In the genomic region with DNA sequence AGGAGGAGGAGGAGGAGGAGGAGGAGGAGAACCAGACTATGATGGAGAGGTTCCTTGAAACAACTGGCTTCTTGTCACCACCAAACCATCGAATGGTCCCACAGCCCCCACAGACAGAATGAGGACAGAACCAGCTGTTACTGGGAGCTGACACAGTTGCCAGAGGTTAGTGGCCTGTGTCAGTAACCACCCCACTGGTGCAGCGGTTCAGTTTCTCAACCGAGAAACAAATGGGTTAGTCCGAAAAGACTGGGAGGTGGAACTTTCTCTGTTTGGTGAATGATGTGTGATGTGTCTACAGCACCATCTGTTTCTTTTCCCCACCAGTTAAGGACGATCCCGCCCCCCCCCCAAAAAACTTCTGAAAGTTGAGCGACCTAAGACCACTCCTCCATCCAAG, we compare ENCODE assay signal across 8 mouse cellular contexts. TPM values are rescaled to one million over a fixed set of nuclear protein-coding genes. Genes with fewer than 3 reads are reported as not detected.
DNase-seq lines count a peak whose midpoint lies in the region; ATAC-seq and TF ChIP-seq lines count a peak whose summit lies in the region.
"Had no signal": no experiment of that assay in that cellular context is flagged by ENCODE, and none has a peak within 500 bp of the region (broad histone marks: within the 10 kb centered on the region; RNA-seq: fewer than 3 reads in every experiment).

No protein-coding gene starts in this region.

- H3K27me3 ChIP-seq in midbrain, embryonic 10.5 days (ENCODE audit: low read depth, poor library complexity, severe bottlenecking) = peaks cover 62% of the 10 kb centered on the region
- H3K27me3 ChIP-seq in midbrain, embryonic 11.5 days (ENCODE audit: control insufficient read depth, insufficient read depth, low read length) = peaks cover 7% of the 10 kb centered on the region
- peaks cover 14% of the 10 kb centered on the region; the same call in 1 of the 2 replicates for H3K27me3 ChIP-seq in hindbrain, embryonic 14.5 days (ENCODE audit: control insufficient read depth, insufficient read depth, low read length)
- H3K27me3 ChIP-seq in lung, postnatal 0 days (replicated peaks; ENCODE audit: insufficient read depth, low read length) = 0 out of 2 replicates have a peak, but pooled peaks cover 3% of the 10 kb centered on the region

- no peak for ATAC-seq in midbrain, embryonic 11.5 days (ENCODE audit: low FRiP score)
- ATAC-seq in hindbrain, embryonic 14.5 days (ENCODE audit: low FRiP score) = no peak
- ATAC-seq in lung, postnatal 0 days = peak; percentile 68
- ATAC-seq in megakaryocyte-erythroid progenitor cell, adult 5-6 weeks (replicated peaks; ENCODE audit: low FRiP score, low TSS enrichment, poor library complexity, severe bottlenecking) = no peak

- TF ChIP-seq EP300 in lung, postnatal 0 days (IDR thresholded peaks at IDR 0.05) = no peak

- H3K4me3 ChIP-seq in midbrain, embryonic 10.5 days = peak overlapping the region; percentile 78
- H3K4me3 ChIP-seq in midbrain, embryonic 11.5 days (ENCODE audit: low read depth, low read length) = no peak overlapping the region
- 0 out of 2 replicates have a peak overlapping the region, but pooled peaks have one; percentile 67 for H3K4me3 ChIP-seq in hindbrain, embryonic 14.5 days (replicated peaks; ENCODE audit: low read length)
- H3K4me3 ChIP-seq in lung, postnatal 0 days (ENCODE audit: low read depth, low read length) = peak overlapping the region; percentile 64

- no peak for TF ChIP-seq CTCF in lung, postnatal 0 days (IDR thresholded peaks at IDR 0.05)

- H3K36me3 ChIP-seq in midbrain, embryonic 10.5 days = no peaks in the 10 kb centered on the region
- H3K36me3 ChIP-seq in midbrain, embryonic 11.5 days (ENCODE audit: control insufficient read depth, insufficient read depth, low read length) = no peaks in the 10 kb centered on the region
- no peaks in the 10 kb centered on the region for H3K36me3 ChIP-seq in hindbrain, embryonic 14.5 days (replicated peaks; ENCODE audit: control insufficient read depth, insufficient read depth)
- no peaks in the 10 kb centered on the region for H3K36me3 ChIP-seq in lung, postnatal 0 days (ENCODE audit: insufficient read depth, low read length)

- no peaks in the 10 kb centered on the region for H3K9me3 ChIP-seq in midbrain, embryonic 10.5 days (replicated peaks)
- H3K9me3 ChIP-seq in midbrain, embryonic 11.5 days (ENCODE audit: control insufficient read depth, low read length) = no peaks in the 10 kb centered on the region
- no peaks in the 10 kb centered on the region for H3K9me3 ChIP-seq in hindbrain, embryonic 14.5 days (ENCODE audit: control insufficient read depth, low read length)
- H3K9me3 ChIP-seq in lung, postnatal 0 days (ENCODE audit: low read length) = no peaks in the 10 kb centered on the region

- H3K4me2 ChIP-seq in midbrain, embryonic 11.5 days = no peak overlapping the region
- H3K4me2 ChIP-seq in hindbrain, embryonic 14.5 days (replicated peaks) = peak overlapping the region; percentile 85
- peak overlapping the region; percentile 92 for H3K4me2 ChIP-seq in lung, postnatal 0 days (replicated peaks; ENCODE audit: low read depth, low read length)

- H3K27ac ChIP-seq in midbrain, embryonic 10.5 days (replicated peaks) = no peak overlapping the region; the same call in 1 of the 2 replicates
- no peak overlapping the region for H3K27ac ChIP-seq in midbrain, embryonic 11.5 days (ENCODE audit: low read depth, low read length)
- no peak overlapping the region for H3K27ac ChIP-seq in hindbrain, embryonic 14.5 days
- H3K27ac ChIP-seq in lung, postnatal 0 days (ENCODE audit: low read length) = no peak overlapping the region
- H3K27ac ChIP-seq: liver, embryonic 14.5 days had no signal

- DNase-seq in midbrain, embryonic 10.5 days (ENCODE audit: low spot score) = no peak
- no peak for DNase-seq in midbrain, embryonic 11.5 days (ENCODE audit: low spot score, missing footprints)
- DNase-seq in hindbrain, embryonic 14.5 days (ENCODE audit: low spot score) = no peak
- DNase-seq in lung, postnatal 0 days (ENCODE audit: low spot score) = peak; percentile 76
- DNase-seq in layer of hippocampus, adult 8-10 months (ENCODE audit: low spot score in 2 of 2) = no peak
- DNase-seq in cerebellum, postnatal 25 days = no peak

- 29% methylated on average over 7 of the region's 7 CpGs for WGBS in midbrain, embryonic 10.5 days
- 32% methylated on average over 7 of the region's 7 CpGs for WGBS in midbrain, embryonic 11.5 days
- 33% methylated on average over 7 of the region's 7 CpGs for WGBS in hindbrain, embryonic 14.5 days
- 9% methylated on average over 7 of the region's 7 CpGs for WGBS in lung, postnatal 0 days

- H3K9ac ChIP-seq in midbrain, embryonic 11.5 days (ENCODE audit: low read length) = no peak overlapping the region
- no peak overlapping the region for H3K9ac ChIP-seq in hindbrain, embryonic 14.5 days
- no peak overlapping the region for H3K9ac ChIP-seq in lung, postnatal 0 days (replicated peaks; ENCODE audit: low read depth)
- H3K9ac ChIP-seq: liver, embryonic 14.5 days had no signal

- peaks cover 34% of the 10 kb centered on the region for H3K4me1 ChIP-seq in midbrain, embryonic 10.5 days
- H3K4me1 ChIP-seq in midbrain, embryonic 11.5 days (ENCODE audit: control insufficient read depth, insufficient read depth, low read length) = peaks cover 8% of the 10 kb centered on the region; the same call in 1 of the 2 replicates
- H3K4me1 ChIP-seq in hindbrain, embryonic 14.5 days (replicated peaks; ENCODE audit: control insufficient read depth, insufficient read depth, low read length) = no peaks in the 10 kb centered on the region
- no peaks in the 10 kb centered on the region for H3K4me1 ChIP-seq in lung, postnatal 0 days (ENCODE audit: insufficient read depth, low read depth, low read length)

RNA-seq across cellular contexts. Expression of gene Stox1, which starts 1.0 kb away (rescaled TPM):
- polyA plus RNA-seq in midbrain, embryonic 10.5 days (2016; fragmentation: Nextera tagmentation; extraction: Ambion mirVana) = 2.3 and 3.1 TPM in 2 replicates
- polyA plus RNA-seq in midbrain, embryonic 11.5 days (2014; fragmentation: Nextera tagmentation; extraction: Ambion mirVana) = 2.4 and 2.5 TPM in 2 replicates
- 4.3 and 5.2 TPM in 2 replicates for polyA plus RNA-seq in hindbrain, embryonic 14.5 days (2014; fragmentation: Nextera tagmentation; extraction: Ambion mirVana)
- 4.7 and 5.5 TPM in 2 replicates for polyA plus RNA-seq in lung, postnatal 0 days (2015; fragmentation: Nextera tagmentation; extraction: Ambion mirVana)
- total RNA-seq in megakaryocyte-erythroid progenitor cell, adult 5-6 weeks (2014; fragmentation: Nextera tagmentation) = not detected in 2 replicates
- not detected in 2 replicates for total RNA-seq in megakaryocyte-erythroid progenitor cell, adult 5-6 weeks (2017)
- 1 to 10 TPM; 2.4 to 3.7 (median 2.5) TPM for total RNA-seq in layer of hippocampus, adult 8-10 months (2022)
